ENCODE assay signal across 22 mouse cellular contexts in genomic region chr2:127839425-127839824, GRCm38 (mm10). TPM values are rescaled to one million over a fixed set of nuclear protein-coding genes. Genes with fewer than 3 reads are reported as not detected.
A peak's percentile ranks its signal among the peaks of the same experiment; 100 is the strongest.
DNase-seq lines count a peak whose midpoint lies in the region; TF ChIP-seq lines count a peak whose summit lies in the region.
"Had no signal": no experiment of that assay in that cellular context is flagged by ENCODE, and none has a peak within 500 bp of the region (broad histone marks: within the 10 kb centered on the region; RNA-seq: fewer than 3 reads in every experiment).

No protein-coding gene starts in this region.

- H3K9me3 ChIP-seq in heart, embryonic 10.5 days, result no peaks in the 10 kb centered on the region
- H3K9me3 ChIP-seq: embryonic facial prominence, embryonic 13.5 days; forebrain, embryonic 12.5 days; G1E; hindbrain, embryonic 13.5 days had no signal

- no peaks in the 10 kb centered on the region for H3K36me3 ChIP-seq in heart, embryonic 10.5 days
- H3K36me3 ChIP-seq: embryonic facial prominence, embryonic 13.5 days; forebrain, embryonic 12.5 days; G1E; hindbrain, embryonic 13.5 days had no signal

- intact Hi-C loops in gastrocnemius, adult 2 months (cut with DNase I), result no loop called here

- WGBS in heart, embryonic 10.5 days, result 15% methylated on average over 11 of the region's 11 CpGs
- WGBS in lung, adult 2 months, result 21% methylated on average over 11 of the region's 11 CpGs

- TF ChIP-seq CTCF in lung, adult 2 months (IDR thresholded peaks at IDR 0.05; ENCODE audit: insufficient read depth, low read length), result no peak
- no peak for TF ChIP-seq CTCF in gastrocnemius, adult 2 months (IDR thresholded peaks at IDR 0.05)

- TF ChIP-seq POLR2A in lung, adult 2 months (IDR thresholded peaks at IDR 0.05; ENCODE audit: borderline replicate concordance, extremely low read depth, low read depth, low read length), result no peak

- 0 out of 2 replicates have a peak overlapping the region, but pooled peaks have one; percentile 8 for H3K4me3 ChIP-seq in heart, embryonic 10.5 days
- peak overlapping the region; percentile 55 for H3K4me3 ChIP-seq in lung, adult 2 months (replicated peaks; ENCODE audit: extremely low read depth, low read depth, low read length)
- H3K4me3 ChIP-seq in gastrocnemius, adult 2 months, result no peak overlapping the region
- H3K4me3 ChIP-seq: embryonic facial prominence, embryonic 13.5 days; forebrain, embryonic 12.5 days; hindbrain, embryonic 13.5 days had no signal

- no peak for DNase-seq in heart, embryonic 10.5 days (ENCODE audit: low spot score)
- no peak for DNase-seq in heart, adult 18-20 months
- DNase-seq in lung, adult 2 months, result no peak
- DNase-seq in lung, postnatal 4 days, result no peak
- peak; percentile 86 for DNase-seq in ES-CJ7 (ENCODE audit: low read depth, low spot score)
- no peak for DNase-seq in thymus, postnatal 0 days (ENCODE audit: low spot score)
- DNase-seq in gastrocnemius, adult 2 months, result no peak
- DNase-seq: adrenal gland, adult 2 months; adrenal gland, postnatal 25 days; B cell, adult 2 months; cerebellum, adult 18-20 months; cerebellum, adult 9-11 months; cerebellum, postnatal 36 days; gastrocnemius, postnatal 14 days; kidney, adult 11 months had no signal

- H3K27ac ChIP-seq in heart, embryonic 10.5 days, result no peak overlapping the region
- H3K27ac ChIP-seq in gastrocnemius, adult 2 months, result no peak overlapping the region
- H3K27ac ChIP-seq: embryonic facial prominence, embryonic 13.5 days; forebrain, embryonic 12.5 days; hindbrain, embryonic 13.5 days; hindbrain, postnatal 0 days had no signal

- H3K4me1 ChIP-seq in heart, embryonic 10.5 days, result no peaks in the 10 kb centered on the region
- H3K4me1 ChIP-seq in lung, adult 2 months (ENCODE audit: control insufficient read depth, insufficient read depth, low read length), result no peaks in the 10 kb centered on the region
- H3K4me1 ChIP-seq: embryonic facial prominence, embryonic 13.5 days; hindbrain, embryonic 13.5 days had no signal

- H3K27me3 ChIP-seq in heart, embryonic 10.5 days (ENCODE audit: insufficient read depth, poor library complexity, severe bottlenecking), result peaks cover 58% of the 10 kb centered on the region

RNA-seq across cellular contexts. Expression of gene Acoxl, which starts 0.7 kb away (rescaled TPM):
- polyA plus RNA-seq in heart, embryonic 10.5 days (2016; fragmentation: Nextera tagmentation; extraction: Ambion mirVana), result 0.39 and 0.51 TPM in 2 replicates
- not detected for total RNA-seq in heart, adult 18-20 months (2021)
- 40.9 and 52.4 TPM in 2 replicates for polyA plus RNA-seq in lung, adult 2 months (2012; rRNA removed)
- 3.3 and 3.6 TPM in 2 replicates for polyA plus RNA-seq in thymus, postnatal 0 days (2015; fragmentation: Nextera tagmentation; extraction: Ambion mirVana)
- total RNA-seq in gastrocnemius, adult 2 months (2021), result under 1 TPM in 1 of 2 experiments, not detected in 1; 0.20 TPM
- total RNA-seq: hematopoietic stem cell, adult 5-6 weeks had no signal
- polyA plus RNA-seq: embryonic facial prominence, embryonic 13.5 days; forebrain, embryonic 16.5 days; hindbrain, embryonic 13.5 days had no signal

RNA-seq across cellular contexts. Expression of gene Bub1, which starts 7.8 kb away (rescaled TPM):
- polyA plus RNA-seq in heart, embryonic 10.5 days (2016; fragmentation: Nextera tagmentation; extraction: Ambion mirVana), result 61.8 and 71.3 TPM in 2 replicates
- under 1 TPM; 0.22 to 0.44 TPM for total RNA-seq in heart, adult 18-20 months (2021)
- polyA plus RNA-seq in lung, adult 2 months (2012; rRNA removed), result 0.52 and 1.1 TPM in 2 replicates
- polyA plus RNA-seq in thymus, postnatal 0 days (2015; fragmentation: Nextera tagmentation; extraction: Ambion mirVana), result 33.4 and 34.1 TPM in 2 replicates
- not detected for total RNA-seq in gastrocnemius, adult 2 months (2021)

RNA-seq across cellular contexts. Expression of gene Mtln, which starts 47.1 kb away (rescaled TPM):
- 33.8 and 35.4 TPM in 2 replicates for polyA plus RNA-seq in heart, embryonic 10.5 days (2016; fragmentation: Nextera tagmentation; extraction: Ambion mirVana)
- total RNA-seq in heart, adult 18-20 months (2021), result 10 to 100 TPM; 53.2 to 69.3 TPM
- polyA plus RNA-seq in lung, adult 2 months (2012; rRNA removed), result 55.0 and 60.0 TPM in 2 replicates
- 54.4 and 57.5 TPM in 2 replicates for polyA plus RNA-seq in thymus, postnatal 0 days (2015; fragmentation: Nextera tagmentation; extraction: Ambion mirVana)
- total RNA-seq in gastrocnemius, adult 2 months (2021), result 100 to 1,000 TPM; 120 TPM

RNA-seq across cellular contexts. Expression of gene Nphp1, which starts 50.7 kb away (rescaled TPM):
- polyA plus RNA-seq in heart, embryonic 10.5 days (2016; fragmentation: Nextera tagmentation; extraction: Ambion mirVana), result 16.9 and 20.5 TPM in 2 replicates
- total RNA-seq in heart, adult 18-20 months (2021), result 1 to 10 TPM; 7.6 to 9.4 TPM
- polyA plus RNA-seq in lung, adult 2 months (2012; rRNA removed), result 9.2 and 14.5 TPM in 2 replicates
- 17.3 and 17.4 TPM in 2 replicates for polyA plus RNA-seq in thymus, postnatal 0 days (2015; fragmentation: Nextera tagmentation; extraction: Ambion mirVana)
- 10 to 100 TPM; 21.5 to 23.2 TPM for total RNA-seq in gastrocnemius, adult 2 months (2021)

Comparison
In these comparisons a context has a peak if more than half of its experiments do, and no peak if none do; other contexts are left out.
1. RNA of gene Bub1, which starts 7.8 kb away (polyA plus RNA-seq): 61.8 to 71.3 TPM in heart, embryonic 10.5 days and 33.4 to 34.1 TPM in thymus, postnatal 0 days; 0.52 to 1.1 TPM in lung, adult 2 months; every median in the first group is over 10 times any median in the second.